Mouse (Mus musculus): ENCODE data around the gene Apeh.

Gene Apeh

DNA sequence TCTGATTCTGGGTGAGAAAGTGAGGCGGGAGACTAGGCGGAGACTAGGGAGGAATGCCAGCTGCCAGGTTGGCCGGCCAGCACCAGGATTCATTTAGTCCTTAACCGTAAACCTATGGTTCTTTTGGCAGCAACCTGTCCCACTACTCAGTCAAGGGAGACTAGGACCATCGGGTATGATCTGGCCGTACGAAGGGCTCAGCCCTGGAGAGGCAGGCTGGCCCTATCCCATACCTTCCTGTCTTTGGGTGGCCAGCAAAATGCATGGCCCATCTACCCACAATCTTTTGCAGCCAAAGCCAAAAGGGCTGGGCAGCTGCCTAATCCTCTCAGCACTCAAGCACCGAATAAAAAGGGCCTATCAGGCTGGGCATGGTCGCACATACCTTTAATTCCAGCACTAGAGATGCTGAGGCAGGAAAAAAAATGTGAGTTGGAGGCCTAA lies 21.9 kb downstream of the Apeh start:
- DNase-seq: no peak

DNA sequence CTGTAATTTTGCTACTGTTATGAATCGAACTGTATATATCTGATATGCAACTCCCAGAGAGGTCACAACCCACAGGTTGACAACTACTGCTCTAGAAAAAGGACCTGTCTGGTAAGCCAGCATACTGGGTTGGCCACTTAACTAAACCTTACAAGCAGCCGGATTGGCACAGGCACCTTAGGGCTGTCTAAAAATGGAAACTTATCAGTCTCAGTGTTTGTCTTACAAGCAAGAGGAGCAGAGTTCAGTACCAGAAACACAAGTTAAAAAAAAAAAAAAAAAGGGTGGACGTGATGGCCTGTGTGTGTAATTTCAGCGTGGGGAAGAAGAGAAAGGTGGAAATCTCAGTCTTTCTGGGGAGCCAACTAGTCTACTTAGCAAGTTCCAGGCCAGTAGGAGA lies 22.6 kb downstream of the Apeh start:
- no peak for DNase-seq

GRCm38 (mm10) chr9:108069529-108069928 lies 24.9 kb downstream of the Apeh start:
- DNase-seq: no peak

GRCm38 (mm10) chr9:108069007-108069406 lies 25.4 kb downstream of the Apeh start:
- DNase-seq: no peak

DNA sequence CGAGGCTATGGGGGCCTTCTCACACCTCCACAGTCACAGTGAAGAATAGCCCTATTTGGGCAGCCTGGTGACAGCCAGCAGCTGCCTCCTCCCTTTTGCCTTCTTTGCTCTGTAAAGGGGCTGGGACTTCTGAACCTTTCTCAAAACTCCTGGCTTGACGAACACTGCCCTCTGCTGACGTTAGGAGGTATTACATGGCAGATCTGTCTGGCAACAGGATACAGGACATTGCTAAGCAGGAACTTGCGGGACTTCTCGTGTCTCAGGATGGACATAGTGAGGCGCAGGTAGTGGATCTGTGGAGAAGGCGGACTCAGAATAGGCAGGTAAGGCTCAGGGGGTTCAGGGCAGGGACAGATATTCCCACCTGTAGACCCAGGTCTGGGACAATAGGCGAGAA lies 26.5 kb downstream of the Apeh start:
- DNase-seq: peak; percentile 87

- no peak for DNase-seq
Observed at GRCm38 (mm10) chr9:108067199-108067598, 27.2 kb downstream of the Apeh start.

GRCm38 (mm10) chr9:108065491-108066011 lies 28.9 kb downstream of the Apeh start:
- peak; percentile 78 for DNase-seq

DNA sequence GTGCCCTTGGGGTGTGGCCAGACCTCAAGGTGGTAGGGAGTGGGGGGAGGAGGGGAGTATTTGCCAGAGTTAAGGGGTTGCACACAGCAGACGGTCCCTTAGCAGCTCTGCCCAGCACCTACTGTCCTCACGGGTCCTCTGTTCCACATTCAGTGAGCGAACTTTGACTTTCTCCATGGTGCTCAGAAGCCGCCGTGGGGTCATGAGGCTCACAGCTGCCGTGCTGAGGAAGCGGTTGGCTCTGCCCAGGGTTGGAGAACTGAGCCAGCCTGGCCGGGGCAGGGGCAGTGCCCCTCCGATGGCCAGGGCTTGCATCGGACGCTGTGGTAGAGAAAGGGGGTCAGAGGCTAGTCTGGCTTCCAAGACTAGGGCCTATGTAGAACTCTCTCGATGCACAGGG lies 31.0 kb downstream of the Apeh start:
- no peak for DNase-seq

- DNase-seq: no peak
Observed at GRCm38 (mm10) chr9:108062142-108062541, 32.3 kb downstream of the Apeh start.

GRCm38 (mm10) chr9:108058291-108058690 lies 36.1 kb downstream of the Apeh start:
- peak; percentile 16 for DNase-seq

- no peak for DNase-seq
Observed at GRCm38 (mm10) chr9:108057262-108057562, 37.2 kb downstream of the Apeh start.

DNA sequence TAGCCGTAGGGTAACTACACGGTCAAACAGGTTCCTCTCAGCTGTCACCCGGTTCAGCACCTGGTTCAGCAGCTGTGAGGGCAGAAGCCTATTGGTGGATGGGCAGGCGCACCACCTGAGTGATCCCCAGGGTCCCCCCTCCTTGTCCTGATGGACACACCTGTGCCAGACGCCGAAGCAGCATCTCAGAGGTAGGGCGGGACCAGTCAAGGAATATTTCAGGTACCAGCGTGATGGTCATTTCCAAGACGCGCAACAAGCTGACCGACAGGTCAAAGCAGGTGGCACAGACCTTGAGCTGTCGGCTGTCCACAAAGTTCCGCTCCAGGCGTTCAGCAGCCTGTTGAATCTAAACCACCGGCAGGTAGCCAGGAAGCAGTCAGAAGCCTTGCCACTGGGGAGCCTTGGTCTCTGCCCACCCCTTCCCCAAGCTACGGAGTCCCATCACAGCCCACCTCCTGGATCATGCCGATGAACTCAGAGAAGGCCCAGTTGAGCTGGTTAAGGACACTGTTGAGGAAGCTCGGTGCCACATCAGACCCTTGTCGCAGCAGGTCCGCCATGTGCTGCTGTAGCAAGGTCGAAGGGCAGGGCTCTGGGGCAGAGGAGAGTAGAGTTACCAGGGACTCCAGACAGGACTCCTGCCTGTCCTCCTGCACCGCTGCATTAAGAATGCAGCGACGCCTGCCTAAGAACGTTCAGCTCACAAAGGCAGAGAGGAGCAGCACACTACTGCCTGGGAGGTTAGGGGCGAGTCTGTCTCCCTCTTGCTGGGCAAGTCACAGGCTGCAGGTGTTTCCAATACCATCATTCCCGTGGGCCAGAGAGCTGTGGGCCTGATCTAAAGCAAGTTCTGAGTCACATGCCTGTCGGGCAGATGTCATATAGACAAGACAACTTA lies 37.8 kb downstream of the Apeh start:
- DNase-seq: peak; percentile 10

- DNase-seq: no peak
Observed at GRCm38 (mm10) chr9:108055661-108056237, 38.7 kb downstream of the Apeh start.

- no peak for DNase-seq
Observed at GRCm38 (mm10) chr9:108055061-108055460, 39.3 kb downstream of the Apeh start.

DNA sequence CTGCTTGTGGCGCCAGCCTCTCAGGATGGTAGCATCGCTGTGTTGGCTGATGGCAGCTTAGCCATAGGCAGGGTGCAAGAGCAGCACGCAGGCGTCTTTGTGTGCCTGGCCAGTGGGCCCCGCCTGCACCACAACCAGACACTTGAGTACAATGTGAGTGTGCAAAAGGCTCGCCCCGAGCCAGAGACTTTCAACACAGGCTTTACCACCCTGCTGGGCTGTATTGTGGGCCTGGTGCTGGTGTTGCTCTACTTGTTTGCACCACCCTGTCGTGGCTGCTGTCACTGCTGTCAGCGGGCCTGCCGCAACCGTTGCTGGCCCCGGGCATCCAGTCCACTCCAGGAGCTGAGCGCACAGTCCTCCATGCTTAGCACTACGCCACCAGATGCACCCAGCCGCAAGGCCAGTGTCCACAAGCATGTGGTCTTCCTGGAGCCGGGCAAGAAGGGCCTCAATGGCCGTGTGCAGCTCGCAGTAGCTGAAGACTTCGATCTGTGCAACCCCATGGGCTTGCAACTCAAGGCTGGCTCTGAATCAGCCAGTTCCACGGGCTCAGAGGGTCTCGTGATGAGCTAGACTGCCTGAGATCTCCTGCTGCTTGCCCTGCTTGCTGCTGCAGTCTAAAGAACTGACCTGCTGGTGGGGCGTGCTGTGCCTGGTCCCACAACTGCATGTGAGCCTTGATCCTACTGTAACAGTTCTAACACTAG lies 39.9 kb downstream of the Apeh start:
- peak; percentile 17 for DNase-seq

DNA sequence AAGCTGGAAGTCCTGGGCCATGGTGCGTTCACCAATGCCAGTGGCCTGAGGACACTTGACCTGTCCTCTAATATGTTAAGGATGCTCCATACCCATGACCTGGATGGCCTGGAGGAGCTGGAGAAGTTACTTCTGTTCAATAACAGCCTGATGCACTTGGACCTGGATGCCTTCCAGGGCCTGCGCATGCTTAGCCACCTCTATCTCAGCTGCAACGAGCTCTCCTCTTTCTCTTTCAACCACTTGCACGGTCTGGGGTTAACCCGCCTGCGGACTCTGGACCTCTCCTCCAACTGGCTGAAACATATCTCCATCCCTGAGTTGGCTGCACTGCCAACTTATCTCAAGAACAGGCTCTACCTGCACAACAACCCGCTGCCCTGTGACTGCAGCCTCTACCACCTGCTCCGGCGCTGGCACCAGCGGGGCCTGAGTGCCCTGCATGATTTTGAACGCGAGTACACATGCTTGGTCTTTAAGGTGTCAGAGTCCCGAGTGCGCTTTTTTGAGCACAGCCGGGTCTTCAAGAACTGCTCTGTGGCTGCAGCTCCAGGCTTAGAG lies 40.7 kb downstream of the Apeh start:
- DNase-seq: peak; percentile 34

DNA sequence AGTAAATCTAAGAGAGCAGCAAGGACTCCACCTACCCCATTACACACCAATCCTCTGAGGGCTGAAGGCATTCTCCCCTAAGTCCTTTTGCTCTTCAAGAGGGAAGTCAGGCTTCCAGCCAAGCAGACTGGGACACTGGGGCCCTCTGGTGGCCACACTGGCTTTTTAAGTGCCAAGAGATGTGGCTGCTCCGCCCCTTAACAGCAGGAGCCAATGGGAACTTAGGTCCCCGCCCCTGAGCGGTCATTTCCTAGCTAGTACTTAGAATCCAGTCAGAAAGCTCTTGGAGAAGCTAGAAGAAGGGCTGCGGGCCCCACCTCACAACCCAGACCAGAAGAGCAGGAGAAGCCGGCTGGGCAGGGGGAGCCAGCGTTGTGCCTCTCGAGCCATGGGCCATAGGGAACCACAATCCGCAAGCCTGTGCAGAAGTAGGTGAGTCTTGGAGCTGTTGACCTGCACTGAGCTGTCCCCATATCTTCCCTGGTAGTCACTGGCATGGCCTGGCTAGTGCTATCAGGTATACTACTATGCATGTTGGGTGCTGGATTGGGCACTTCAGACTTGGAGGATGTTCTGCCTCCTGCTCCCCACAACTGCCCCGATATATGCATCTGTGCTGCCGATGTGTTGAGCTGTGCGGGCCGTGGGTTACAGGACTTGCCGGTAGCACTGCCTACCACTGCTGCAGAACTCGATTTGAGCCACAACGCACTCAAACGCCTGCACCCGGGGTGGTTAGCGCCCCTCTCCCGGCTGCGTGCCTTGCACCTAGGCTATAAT lies 41.3 kb downstream of the Apeh start, which contains the start of gene Amigo3:
Gene Amigo3 (plus strand): TSS at position 275 of the 780 bp plus-strand sequence.
- DNase-seq: peak; percentile 93

GRCm38 (mm10) chr9:108052411-108052810 lies 42.0 kb downstream of the Apeh start:
- DNase-seq: no peak

- DNase-seq: peak; percentile 23
Observed at GRCm38 (mm10) chr9:108051931-108052220, 42.5 kb downstream of the Apeh start.

DNA sequence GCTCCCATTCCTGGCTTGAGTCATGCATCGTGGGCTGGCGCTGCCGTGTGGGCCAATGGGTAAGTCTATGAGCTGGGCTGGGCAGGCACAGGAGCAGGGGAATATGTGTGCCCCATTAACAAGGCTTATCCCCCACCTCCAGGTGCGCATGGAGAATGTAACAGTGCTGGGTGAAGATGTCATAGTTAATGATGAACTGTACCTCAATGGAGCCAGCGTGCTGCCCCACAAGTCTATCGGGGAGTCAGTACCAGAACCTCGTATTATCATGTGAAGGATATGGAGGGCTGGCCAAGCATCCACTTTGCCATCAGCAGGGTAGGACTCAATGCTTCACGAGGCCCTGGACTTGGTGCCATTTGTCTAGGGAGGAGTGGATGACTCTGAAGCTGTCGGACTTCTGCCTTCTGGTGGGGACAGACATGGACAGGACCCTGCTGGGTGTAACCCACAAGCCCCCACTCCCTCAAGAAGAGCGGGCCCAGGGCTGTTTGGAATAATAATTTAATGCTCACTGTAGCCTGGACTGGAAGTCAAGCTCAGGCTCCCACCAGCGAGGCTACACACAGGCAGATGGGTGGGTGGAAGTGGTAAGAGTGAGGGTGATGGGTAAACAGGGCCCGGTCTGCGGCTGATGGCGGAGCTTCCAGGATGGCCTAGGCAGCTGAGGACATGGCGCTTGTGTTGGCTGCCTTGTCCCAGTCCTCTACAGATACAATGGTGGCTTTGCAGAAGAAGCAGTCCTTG lies 43.0 kb downstream of the Apeh start:
- DNase-seq: peak; percentile 20

DNA sequence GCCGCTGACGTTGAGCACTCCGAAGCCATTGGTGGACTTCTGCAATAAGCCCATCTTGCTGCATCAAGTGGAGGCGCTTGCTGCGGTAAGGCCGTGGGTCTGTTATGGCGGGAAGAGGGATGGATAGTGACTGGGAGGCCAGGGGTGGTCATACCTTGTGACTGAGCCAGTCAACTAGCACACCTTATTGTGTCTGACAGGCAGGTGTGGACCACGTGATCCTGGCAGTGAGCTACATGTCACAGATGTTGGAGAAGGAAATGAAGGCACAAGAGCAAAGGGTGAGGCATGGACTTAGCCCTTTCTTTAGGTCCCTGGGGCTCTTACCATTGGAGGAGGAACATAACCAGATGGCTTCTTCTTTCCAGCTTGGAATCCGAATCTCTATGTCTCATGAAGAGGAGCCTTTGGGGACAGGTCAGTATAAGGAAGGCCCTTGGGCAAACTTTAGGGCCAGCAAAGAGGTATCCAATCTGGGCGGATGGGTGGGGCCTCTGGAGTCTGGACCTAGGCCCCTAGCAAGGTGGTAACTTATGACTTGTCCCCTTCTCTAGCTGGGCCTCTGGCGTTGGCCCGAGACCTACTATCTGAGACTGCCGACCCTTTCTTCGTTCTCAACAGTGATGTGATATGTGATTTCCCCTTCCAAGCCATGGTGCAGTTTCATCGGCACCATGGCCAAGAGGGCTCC lies 44.7 kb downstream of the Apeh start:
- peak; percentile 34 for DNase-seq

Measured in cerebellum, adult 11 months (tissue).